Mouse (Mus musculus): ENCODE measurements around the gene Vps26b. TPM values are rescaled to one million over a fixed set of nuclear protein-coding genes. Genes with fewer than 3 reads are reported as not detected.

Vps26b gene
- polyA plus RNA-seq, 1 experiment from 2014 or later = 55.9 TPM

- DNase-seq (ENCODE audit: low spot score) = peak; percentile 98
- no peaks in the 10 kb centered on the region for H3K9me3 ChIP-seq (ENCODE audit: control insufficient read depth, low read length)
- ATAC-seq (ENCODE audit: low FRiP score) = peak; percentile 100
Observed at GRCm38 (mm10) chr9:26999461-27000395, 30.1 kb downstream of the Vps26b start, which contains the start of the genes Acad8 and Thyn1. Gene Acad8 (minus strand): TSS chr9:26999566. Gene Thyn1 (plus strand): TSS chr9:26999710.

GRCm38 (mm10) chr9:26998669-26999460, 31.0 kb downstream of the Vps26b start:
- peak; percentile 81 for ATAC-seq (ENCODE audit: low FRiP score)
- Histone ChIP-seq H3K36me3 (ENCODE audit: control insufficient read depth, insufficient read depth, low read length) (no peaks in the 10 kb centered on the region), H3K4me1 (replicated peaks; ENCODE audit: control insufficient read depth, insufficient read depth, low read length) (0 out of 2 replicates have a peak, but pooled peaks cover 3% of the 10 kb centered on the region), H3K9me3 (ENCODE audit: control insufficient read depth, low read length) (no peaks in the 10 kb centered on the region), H3K27ac (ENCODE audit: low read depth, low read length) (no peak overlapping the region), H3K4me2 (replicated peaks; ENCODE audit: low read depth, low read length) (peak overlapping the region; percentile 71), H3K4me3 (ENCODE audit: low read depth, low read length) (peak overlapping the region; percentile 71), H3K27me3 (ENCODE audit: control insufficient read depth, insufficient read depth, low read length) (no peaks in the 10 kb centered on the region), H3K9ac (ENCODE audit: low read depth, low read length) (peak overlapping the region; percentile 70)
- no peak for DNase-seq (ENCODE audit: low spot score)
- WGBS = 4% methylated on average over 29 of the region's 29 CpGs

More at GRCm38 (mm10) chr9:26999461-27000395, 30.1 kb downstream of the Vps26b start, which contains the start of the genes Acad8 and Thyn1:
- H3K36me3 ChIP-seq (ENCODE audit: control insufficient read depth, insufficient read depth, low read length) = no peaks in the 10 kb centered on the region
- 2% methylated on average over 35 of the region's 35 CpGs for WGBS
- H3K4me3 ChIP-seq (ENCODE audit: low read depth, low read length) = peak within 1 kb of the TSS; percentile 71
- peak within 1 kb of the TSS; percentile 77 for H3K4me2 ChIP-seq (replicated peaks; ENCODE audit: low read depth, low read length)
- H3K27me3 ChIP-seq (ENCODE audit: control insufficient read depth, insufficient read depth, low read length) = no peaks in the 10 kb centered on the region
- H3K4me1 ChIP-seq (replicated peaks; ENCODE audit: control insufficient read depth, insufficient read depth, low read length) = 0 out of 2 replicates have a peak, but pooled peaks cover 3% of the 10 kb centered on the region
- H3K9ac ChIP-seq (ENCODE audit: low read depth, low read length) = peak within 1 kb of the TSS; percentile 70
- H3K27ac ChIP-seq (ENCODE audit: low read depth, low read length) = no peak within 1 kb of the TSS

- WGBS = 93% methylated on average over 2 of the region's 2 CpGs
- H3K27ac ChIP-seq (ENCODE audit: low read depth, low read length) = no peak overlapping the region
- no peaks in the 10 kb centered on the region for H3K27me3 ChIP-seq (ENCODE audit: control insufficient read depth, insufficient read depth, low read length)
- H3K9me3 ChIP-seq (ENCODE audit: control insufficient read depth, low read length) = no peaks in the 10 kb centered on the region
- H3K4me1 ChIP-seq (replicated peaks; ENCODE audit: control insufficient read depth, insufficient read depth, low read length) = 0 out of 2 replicates have a peak, but pooled peaks cover 3% of the 10 kb centered on the region
- H3K9ac ChIP-seq (ENCODE audit: low read depth, low read length) = no peak overlapping the region
- DNase-seq (ENCODE audit: low spot score) (no peak), ATAC-seq (ENCODE audit: low FRiP score) (no peak)
- H3K4me3 ChIP-seq (ENCODE audit: low read depth, low read length) = no peak overlapping the region
- no peaks in the 10 kb centered on the region for H3K36me3 ChIP-seq (ENCODE audit: control insufficient read depth, insufficient read depth, low read length)
- H3K4me2 ChIP-seq (replicated peaks; ENCODE audit: low read depth, low read length) = no peak overlapping the region
Observed at GRCm38 (mm10) chr9:26997501-26997900, 32.4 kb downstream of the Vps26b start.

- 93% methylated on average over 3 of the region's 3 CpGs for WGBS
- ATAC-seq (ENCODE audit: low FRiP score) = no peak
- DNase-seq (ENCODE audit: low spot score) = no peak
- Histone ChIP-seq H3K27ac (ENCODE audit: low read depth, low read length) (no peak overlapping the region), H3K9ac (ENCODE audit: low read depth, low read length) (no peak overlapping the region), H3K27me3 (ENCODE audit: control insufficient read depth, insufficient read depth, low read length) (no peaks in the 10 kb centered on the region), H3K4me2 (replicated peaks; ENCODE audit: low read depth, low read length) (no peak overlapping the region), H3K4me1 (replicated peaks; ENCODE audit: control insufficient read depth, insufficient read depth, low read length) (0 out of 2 replicates have a peak, but pooled peaks cover 3% of the 10 kb centered on the region), H3K9me3 (ENCODE audit: control insufficient read depth, low read length) (no peaks in the 10 kb centered on the region), H3K4me3 (ENCODE audit: low read depth, low read length) (no peak overlapping the region), H3K36me3 (ENCODE audit: control insufficient read depth, insufficient read depth, low read length) (no peaks in the 10 kb centered on the region)
Observed at GRCm38 (mm10) chr9:26997062-26997461, 32.8 kb downstream of the Vps26b start.

- no peak for DNase-seq (ENCODE audit: low spot score)
- H3K9me3 ChIP-seq (ENCODE audit: control insufficient read depth, low read length) = no peaks in the 10 kb centered on the region
- no peak overlapping the region for H3K4me3 ChIP-seq (ENCODE audit: low read depth, low read length)
- 76% methylated on average over 3 of the region's 3 CpGs for WGBS
- peaks cover 5% of the 10 kb centered on the region; the same call in 1 of the 2 replicates for H3K36me3 ChIP-seq (ENCODE audit: control insufficient read depth, insufficient read depth, low read length)
- H3K27me3 ChIP-seq (ENCODE audit: control insufficient read depth, insufficient read depth, low read length) = no peaks in the 10 kb centered on the region
- H3K9ac ChIP-seq (ENCODE audit: low read depth, low read length) = no peak overlapping the region
- no peaks in the 10 kb centered on the region for H3K4me1 ChIP-seq (replicated peaks; ENCODE audit: control insufficient read depth, insufficient read depth, low read length)
- H3K4me2 ChIP-seq (replicated peaks; ENCODE audit: low read depth, low read length) = no peak overlapping the region
- no peak for ATAC-seq (ENCODE audit: low FRiP score)
- H3K27ac ChIP-seq (ENCODE audit: low read depth, low read length) = no peak overlapping the region
Observed at GRCm38 (mm10) chr9:26993900-26994299, 36.0 kb downstream of the Vps26b start.

GRCm38 (mm10) chr9:26993118-26993517, 36.7 kb downstream of the Vps26b start:
- Histone ChIP-seq H3K9me3 (ENCODE audit: control insufficient read depth, low read length) (no peaks in the 10 kb centered on the region), H3K9ac (ENCODE audit: low read depth, low read length) (no peak overlapping the region), H3K4me1 (replicated peaks; ENCODE audit: control insufficient read depth, insufficient read depth, low read length) (no peaks in the 10 kb centered on the region), H3K4me3 (ENCODE audit: low read depth, low read length) (no peak overlapping the region), H3K4me2 (replicated peaks; ENCODE audit: low read depth, low read length) (no peak overlapping the region), H3K27me3 (ENCODE audit: control insufficient read depth, insufficient read depth, low read length) (no peaks in the 10 kb centered on the region), H3K36me3 (ENCODE audit: control insufficient read depth, insufficient read depth, low read length) (peaks cover 5% of the 10 kb centered on the region; the same call in 1 of the 2 replicates), H3K27ac (ENCODE audit: low read depth, low read length) (no peak overlapping the region)
- no peak for ATAC-seq (ENCODE audit: low FRiP score)
- no peak for DNase-seq (ENCODE audit: low spot score)
- WGBS = 99% methylated on average over 10 of the region's 10 CpGs

GRCm38 (mm10) chr9:26990181-26990580, 39.7 kb downstream of the Vps26b start:
- no peak overlapping the region for H3K9ac ChIP-seq (ENCODE audit: low read depth, low read length)
- no peaks in the 10 kb centered on the region for H3K9me3 ChIP-seq (ENCODE audit: control insufficient read depth, low read length)
- no peak overlapping the region for H3K4me2 ChIP-seq (replicated peaks; ENCODE audit: low read depth, low read length)
- peaks cover 8% of the 10 kb centered on the region; the same call in 1 of the 2 replicates for H3K36me3 ChIP-seq (ENCODE audit: control insufficient read depth, insufficient read depth, low read length)
- no peak for ATAC-seq (ENCODE audit: low FRiP score)
- H3K27me3 ChIP-seq (ENCODE audit: control insufficient read depth, insufficient read depth, low read length) = no peaks in the 10 kb centered on the region
- no peaks in the 10 kb centered on the region for H3K4me1 ChIP-seq (replicated peaks; ENCODE audit: control insufficient read depth, insufficient read depth, low read length)
- no peak for DNase-seq (ENCODE audit: low spot score)
- no peak overlapping the region for H3K27ac ChIP-seq (ENCODE audit: low read depth, low read length)
- no peak overlapping the region for H3K4me3 ChIP-seq (ENCODE audit: low read depth, low read length)
- WGBS = 98% methylated on average over 4 of the region's 4 CpGs

GRCm38 (mm10) chr9:26985668-26986277, 44.1 kb downstream of the Vps26b start:
- Histone ChIP-seq H3K9ac (ENCODE audit: low read depth, low read length) (no peak overlapping the region), H3K4me3 (ENCODE audit: low read depth, low read length) (no peak overlapping the region), H3K27ac (ENCODE audit: low read depth, low read length) (no peak overlapping the region), H3K4me1 (replicated peaks; ENCODE audit: control insufficient read depth, insufficient read depth, low read length) (no peaks in the 10 kb centered on the region), H3K9me3 (ENCODE audit: control insufficient read depth, low read length) (no peaks in the 10 kb centered on the region), H3K4me2 (replicated peaks; ENCODE audit: low read depth, low read length) (no peak overlapping the region), H3K27me3 (ENCODE audit: control insufficient read depth, insufficient read depth, low read length) (no peaks in the 10 kb centered on the region), H3K36me3 (ENCODE audit: control insufficient read depth, insufficient read depth, low read length) (0 out of 2 replicates have a peak, but pooled peaks cover 5% of the 10 kb centered on the region)
- 96% methylated on average over 6 of the region's 6 CpGs for WGBS
- DNase-seq (ENCODE audit: low spot score) = no peak
- no peak for ATAC-seq (ENCODE audit: low FRiP score)

All from hindbrain, embryonic 11.5 days (tissue).